Mouse (Mus musculus): ENCODE results near the gene Myadml2.

GRCm38 (mm10) chr11:120613976-120614375, 34.0 kb downstream of the Myadml2 start:
- TF ChIP-seq MAZ (IDR thresholded peaks at IDR 0.05; ENCODE audit: low read depth, low read length) (no peak), CHD2 (IDR thresholded peaks at IDR 0.05; ENCODE audit: low read length) (no peak), GABPA (IDR thresholded peaks at IDR 0.05; ENCODE audit: insufficient replicate concordance, low read depth, low read length) (no peak), E2F4 (IDR thresholded peaks at IDR 0.05; ENCODE audit: insufficient replicate concordance, low read depth, low read length) (no peak), EP300 (IDR thresholded peaks at IDR 0.05; ENCODE audit: low read length) (no peak), MAX (IDR thresholded peaks at IDR 0.05; ENCODE audit: low read length) (no peak), CTCF (conservative IDR thresholded peaks at IDR 0.05 in 1 of 2, IDR thresholded peaks at IDR 0.05 in 1 of 2; ENCODE audit: low read depth in 2 of 2, low read length in 2 of 2) (no peak), KAT2A (IDR thresholded peaks at IDR 0.05; ENCODE audit: insufficient replicate concordance, low read length) (no peak), ZNF384 (IDR thresholded peaks at IDR 0.05; ENCODE audit: low read depth, low read length) (no peak), ZMIZ1 (IDR thresholded peaks at IDR 0.05; ENCODE audit: low read depth, low read length) (no peak), HCFC1 (IDR thresholded peaks at IDR 0.05; ENCODE audit: low read depth, low read length) (no peak), POLR2A (IDR thresholded peaks at IDR 0.05; ENCODE audit: low read depth, low read length) (no peak), ELF1 (IDR thresholded peaks at IDR 0.05; ENCODE audit: low read depth, low read length) (no peak), RCOR1 (conservative IDR thresholded peaks at IDR 0.05; ENCODE audit: low read depth, low read length) (no peak)
